Mouse (Mus musculus): ENCODE data around the gene Tdrkh. TPM values are rescaled to one million over a fixed set of nuclear protein-coding genes. Genes with fewer than 3 reads are reported as not detected.

The Tdrkh gene
- polyA plus RNA-seq, 1 experiment, result 12.3 TPM

DNA sequence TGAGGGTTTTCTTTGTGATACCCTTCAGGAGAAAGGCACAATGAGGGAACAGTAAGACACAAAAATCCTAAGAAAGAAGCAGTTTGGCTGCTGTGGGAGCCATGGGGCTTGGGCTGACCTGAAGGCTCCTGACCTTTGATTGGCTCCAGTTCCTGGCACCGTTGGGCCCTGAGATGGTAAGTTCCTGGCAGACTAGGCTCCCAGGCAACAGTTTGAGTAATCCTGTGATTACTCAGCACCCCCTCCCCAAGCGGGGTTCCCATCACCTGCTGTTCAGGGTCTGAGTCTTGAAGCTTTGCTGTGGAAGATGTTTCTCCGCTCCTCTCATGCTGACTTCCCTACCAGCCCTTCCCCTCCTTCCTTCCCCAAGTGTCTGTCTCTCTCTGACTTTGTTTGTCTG lies 29.6 kb upstream of the Tdrkh start:
- TF ChIP-seq POLR2A (IDR thresholded peaks at IDR 0.05; ENCODE audit: insufficient read depth, low read length), result no peak
- TF ChIP-seq CTCF (IDR thresholded peaks at IDR 0.05; ENCODE audit: low read depth, low read length), result no peak
- no peak for TF ChIP-seq EP300 (IDR thresholded peaks at IDR 0.05; ENCODE audit: insufficient read depth, low read depth, low read length)
- Histone ChIP-seq H3K4me3 (ENCODE audit: low read depth, low read length) (no peak overlapping the region), H3K27me3 (ENCODE audit: control insufficient read depth, insufficient read depth, low read length, poor library complexity, severe bottlenecking) (no peaks in the 10 kb centered on the region), H3K27ac (ENCODE audit: insufficient read depth, low read length) (no peak overlapping the region), H3K36me3 (ENCODE audit: control insufficient read depth, insufficient read depth, low read length, poor library complexity, severe bottlenecking) (no peaks in the 10 kb centered on the region), H3K9ac (ENCODE audit: low read depth, poor library complexity, severe bottlenecking) (no peak overlapping the region), H3K9me3 (replicated peaks; ENCODE audit: control insufficient read depth, insufficient read depth, low read length, poor library complexity, severe bottlenecking) (peaks cover 7% of the 10 kb centered on the region), H3K4me1 (ENCODE audit: control insufficient read depth, insufficient read depth, low read length) (no peaks in the 10 kb centered on the region)

DNA sequence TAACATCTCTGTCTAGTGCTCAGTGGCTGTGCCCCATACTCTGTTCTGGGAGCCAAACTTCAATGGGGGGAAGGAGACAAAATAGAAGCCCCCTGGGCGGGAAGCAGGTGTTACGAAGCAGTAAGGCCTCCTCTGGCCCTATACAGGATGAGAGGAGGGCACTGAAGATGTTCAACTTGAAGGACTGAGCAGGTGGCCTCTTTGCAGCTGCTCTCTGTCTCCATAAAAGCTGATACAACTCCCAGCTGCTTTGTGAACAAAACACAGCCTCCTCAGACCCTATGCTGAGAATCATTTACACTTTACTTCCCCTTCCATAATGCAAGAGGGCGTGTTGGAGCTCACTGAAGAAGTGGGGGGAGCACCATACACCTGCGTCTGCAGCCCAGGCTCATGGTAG lies 26.4 kb upstream of the Tdrkh start:
- TF ChIP-seq EP300 (IDR thresholded peaks at IDR 0.05; ENCODE audit: insufficient read depth, low read depth, low read length) (no peak), CTCF (IDR thresholded peaks at IDR 0.05; ENCODE audit: low read depth, low read length) (no peak), POLR2A (IDR thresholded peaks at IDR 0.05; ENCODE audit: insufficient read depth, low read length) (no peak)
- Histone ChIP-seq H3K36me3 (ENCODE audit: control insufficient read depth, insufficient read depth, low read length, poor library complexity, severe bottlenecking) (no peaks in the 10 kb centered on the region), H3K9ac (ENCODE audit: low read depth, poor library complexity, severe bottlenecking) (no peak overlapping the region), H3K4me3 (ENCODE audit: low read depth, low read length) (no peak overlapping the region), H3K27me3 (ENCODE audit: control insufficient read depth, insufficient read depth, low read length, poor library complexity, severe bottlenecking) (no peaks in the 10 kb centered on the region), H3K4me1 (ENCODE audit: control insufficient read depth, insufficient read depth, low read length) (no peaks in the 10 kb centered on the region), H3K9me3 (replicated peaks; ENCODE audit: control insufficient read depth, insufficient read depth, low read length, poor library complexity, severe bottlenecking) (no peaks in the 10 kb centered on the region), H3K27ac (ENCODE audit: insufficient read depth, low read length) (no peak overlapping the region)

DNA sequence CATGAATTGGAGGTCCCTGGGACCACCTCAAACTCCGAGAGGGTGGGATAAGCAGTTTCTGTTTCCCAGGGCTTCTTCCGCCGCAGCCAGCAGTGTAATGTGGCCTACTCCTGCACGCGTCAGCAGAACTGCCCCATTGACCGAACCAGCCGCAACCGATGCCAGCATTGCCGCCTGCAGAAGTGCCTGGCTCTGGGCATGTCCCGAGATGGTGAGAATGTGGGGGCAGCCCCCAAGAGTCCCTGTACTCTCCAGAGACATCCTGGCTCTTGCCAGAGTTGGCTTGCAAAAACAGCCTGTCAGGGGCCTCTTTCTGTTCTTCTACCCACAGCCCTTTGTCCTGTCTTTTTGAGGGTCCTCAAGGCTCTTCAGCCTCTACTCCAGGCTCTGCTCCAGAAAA lies 25.7 kb upstream of the Tdrkh start:
- H3K4me1 ChIP-seq (ENCODE audit: control insufficient read depth, insufficient read depth, low read length), result no peaks in the 10 kb centered on the region
- TF ChIP-seq EP300 (IDR thresholded peaks at IDR 0.05; ENCODE audit: insufficient read depth, low read depth, low read length), result no peak
- TF ChIP-seq POLR2A (IDR thresholded peaks at IDR 0.05; ENCODE audit: insufficient read depth, low read length), result no peak
- H3K4me3 ChIP-seq (ENCODE audit: low read depth, low read length), result no peak overlapping the region
- H3K9me3 ChIP-seq (replicated peaks; ENCODE audit: control insufficient read depth, insufficient read depth, low read length, poor library complexity, severe bottlenecking), result no peaks in the 10 kb centered on the region
- no peak overlapping the region for H3K9ac ChIP-seq (ENCODE audit: low read depth, poor library complexity, severe bottlenecking)
- no peaks in the 10 kb centered on the region for H3K27me3 ChIP-seq (ENCODE audit: control insufficient read depth, insufficient read depth, low read length, poor library complexity, severe bottlenecking)
- no peaks in the 10 kb centered on the region for H3K36me3 ChIP-seq (ENCODE audit: control insufficient read depth, insufficient read depth, low read length, poor library complexity, severe bottlenecking)
- no peak overlapping the region for H3K27ac ChIP-seq (ENCODE audit: insufficient read depth, low read length)

DNA sequence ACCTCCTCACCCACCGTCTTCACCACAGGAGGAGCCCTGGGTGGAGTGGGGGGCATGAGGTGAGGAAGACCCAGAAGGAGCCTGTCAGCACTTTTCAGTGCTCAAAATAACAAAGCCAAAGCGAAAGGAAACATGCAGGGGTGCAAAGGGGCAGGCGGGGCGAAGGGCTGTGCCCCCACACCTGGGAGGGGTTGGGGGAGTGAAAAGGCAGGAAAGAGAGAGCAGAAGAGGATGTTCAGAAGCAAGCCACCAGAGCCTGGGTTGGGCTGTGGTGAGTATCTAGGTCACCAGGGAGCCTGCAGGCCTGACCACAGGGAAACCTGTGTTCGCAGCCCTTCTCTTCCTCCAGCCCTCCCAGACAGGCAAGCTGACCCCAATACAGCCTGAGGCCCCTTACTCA lies 25.0 kb upstream of the Tdrkh start:
- no peak overlapping the region for H3K9ac ChIP-seq (ENCODE audit: low read depth, poor library complexity, severe bottlenecking)
- no peaks in the 10 kb centered on the region for H3K4me1 ChIP-seq (ENCODE audit: control insufficient read depth, insufficient read depth, low read length)
- no peaks in the 10 kb centered on the region for H3K27me3 ChIP-seq (ENCODE audit: control insufficient read depth, insufficient read depth, low read length, poor library complexity, severe bottlenecking)
- H3K27ac ChIP-seq (ENCODE audit: insufficient read depth, low read length), result no peak overlapping the region
- TF ChIP-seq CTCF (IDR thresholded peaks at IDR 0.05; ENCODE audit: low read depth, low read length) (no peak), POLR2A (IDR thresholded peaks at IDR 0.05; ENCODE audit: insufficient read depth, low read length) (no peak), EP300 (IDR thresholded peaks at IDR 0.05; ENCODE audit: insufficient read depth, low read depth, low read length) (no peak)
- no peaks in the 10 kb centered on the region for H3K36me3 ChIP-seq (ENCODE audit: control insufficient read depth, insufficient read depth, low read length, poor library complexity, severe bottlenecking)
- H3K9me3 ChIP-seq (replicated peaks; ENCODE audit: control insufficient read depth, insufficient read depth, low read length, poor library complexity, severe bottlenecking), result no peaks in the 10 kb centered on the region
- no peak overlapping the region for H3K4me3 ChIP-seq (ENCODE audit: low read depth, low read length)

DNA sequence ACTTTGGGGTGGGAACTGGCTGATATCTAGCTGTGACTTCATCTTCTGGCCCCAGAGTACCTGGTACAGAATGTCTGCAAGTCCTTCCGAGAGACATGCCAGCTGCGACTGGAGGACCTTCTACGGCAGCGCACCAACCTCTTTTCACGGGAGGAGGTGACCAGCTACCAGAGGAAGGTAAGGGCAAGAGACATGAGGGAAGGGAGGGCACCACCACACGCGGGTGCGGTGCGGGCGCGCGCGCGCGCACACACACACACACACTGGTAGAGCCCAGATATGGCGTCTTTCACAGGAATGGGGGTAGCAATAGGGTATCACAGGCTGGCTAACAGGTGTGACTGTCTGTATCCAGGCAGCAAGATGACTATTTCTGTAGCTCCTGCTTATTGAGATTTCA lies 23.7 kb upstream of the Tdrkh start:
- H3K9me3 ChIP-seq (replicated peaks; ENCODE audit: control insufficient read depth, insufficient read depth, low read length, poor library complexity, severe bottlenecking), result no peaks in the 10 kb centered on the region
- no peak for TF ChIP-seq CTCF (IDR thresholded peaks at IDR 0.05; ENCODE audit: low read depth, low read length)
- no peak for TF ChIP-seq POLR2A (IDR thresholded peaks at IDR 0.05; ENCODE audit: insufficient read depth, low read length)
- no peak for TF ChIP-seq EP300 (IDR thresholded peaks at IDR 0.05; ENCODE audit: insufficient read depth, low read depth, low read length)
- no peaks in the 10 kb centered on the region for H3K27me3 ChIP-seq (ENCODE audit: control insufficient read depth, insufficient read depth, low read length, poor library complexity, severe bottlenecking)
- no peaks in the 10 kb centered on the region for H3K36me3 ChIP-seq (ENCODE audit: control insufficient read depth, insufficient read depth, low read length, poor library complexity, severe bottlenecking)
- no peak overlapping the region for H3K27ac ChIP-seq (ENCODE audit: insufficient read depth, low read length)
- no peak overlapping the region for H3K9ac ChIP-seq (ENCODE audit: low read depth, poor library complexity, severe bottlenecking)
- no peaks in the 10 kb centered on the region for H3K4me1 ChIP-seq (ENCODE audit: control insufficient read depth, insufficient read depth, low read length)
- H3K4me3 ChIP-seq (ENCODE audit: low read depth, low read length), result no peak overlapping the region

DNA sequence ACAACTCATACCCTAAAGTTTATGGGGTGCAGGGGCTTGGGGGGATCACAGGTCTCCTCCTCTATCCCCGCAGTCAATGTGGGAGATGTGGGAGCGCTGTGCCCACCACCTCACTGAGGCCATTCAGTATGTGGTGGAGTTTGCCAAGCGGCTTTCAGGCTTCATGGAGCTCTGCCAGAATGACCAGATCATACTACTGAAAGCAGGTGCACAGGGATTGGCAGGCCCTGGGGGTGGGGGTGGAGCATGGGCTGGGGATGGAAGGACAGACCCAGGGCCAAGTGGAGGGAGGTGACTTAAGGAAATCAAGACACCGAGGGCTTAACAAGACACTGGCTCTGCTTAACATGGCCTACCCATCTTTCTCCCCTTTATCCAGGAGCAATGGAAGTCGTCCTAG lies 22.1 kb upstream of the Tdrkh start:
- no peak overlapping the region for H3K27ac ChIP-seq (ENCODE audit: insufficient read depth, low read length)
- H3K27me3 ChIP-seq (ENCODE audit: control insufficient read depth, insufficient read depth, low read length, poor library complexity, severe bottlenecking), result no peaks in the 10 kb centered on the region
- no peaks in the 10 kb centered on the region for H3K4me1 ChIP-seq (ENCODE audit: control insufficient read depth, insufficient read depth, low read length)
- H3K9ac ChIP-seq (ENCODE audit: low read depth, poor library complexity, severe bottlenecking), result no peak overlapping the region
- H3K9me3 ChIP-seq (replicated peaks; ENCODE audit: control insufficient read depth, insufficient read depth, low read length, poor library complexity, severe bottlenecking), result no peaks in the 10 kb centered on the region
- TF ChIP-seq EP300 (IDR thresholded peaks at IDR 0.05; ENCODE audit: insufficient read depth, low read depth, low read length) (no peak), POLR2A (IDR thresholded peaks at IDR 0.05; ENCODE audit: insufficient read depth, low read length) (no peak), CTCF (IDR thresholded peaks at IDR 0.05; ENCODE audit: low read depth, low read length) (no peak)
- H3K36me3 ChIP-seq (ENCODE audit: control insufficient read depth, insufficient read depth, low read length, poor library complexity, severe bottlenecking), result no peaks in the 10 kb centered on the region
- no peak overlapping the region for H3K4me3 ChIP-seq (ENCODE audit: low read depth, low read length)
